Mouse (Mus musculus) cerebellum, postnatal 10 days (tissue): ENCODE measurements around the gene Plch2.

ENCODE experiments used
- DNase-seq, 2 experiments: peaks; one replicate each; pipeline ENCODE4 v3.0.0; 2021; ENCODE audit warnings: mixed read lengths in 2 of 2

Gene Plch2

GRCm38 (mm10) chr4:155056724-155057123, at the start of gene Plch2:
Plch2 (minus strand) TSS chr4:155056784.
- DNase-seq = peak; percentile 58 to 69

GRCm38 (mm10) chr4:155098572-155098971, 42.0 kb upstream of the Plch2 start:
- DNase-seq = no peak

- DNase-seq = peak in 1 of 2 experiments; percentile 28
Observed at GRCm38 (mm10) chr4:155097452-155097851, 40.9 kb upstream of the Plch2 start.

DNA sequence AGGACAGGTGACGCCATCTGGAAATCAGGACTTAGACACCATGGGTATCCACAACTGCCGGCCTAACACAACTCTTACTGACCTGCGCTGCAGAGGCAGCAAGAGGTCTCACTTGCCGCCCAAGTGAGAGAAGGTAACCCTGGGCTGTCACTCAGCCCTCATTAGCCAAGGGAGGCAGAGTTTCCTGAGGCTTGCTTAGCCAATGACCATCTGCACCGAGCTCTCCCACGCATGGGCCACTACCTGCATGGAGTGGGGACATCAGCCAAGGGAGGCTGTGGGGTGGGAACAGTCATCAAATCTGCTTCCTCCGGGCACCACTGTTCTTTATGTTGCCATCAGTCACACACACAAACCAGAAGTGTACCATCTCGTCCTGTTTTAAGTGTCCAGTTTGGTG, 39.4 kb upstream of the Plch2 start:
- DNase-seq = peak; percentile 53 to 70

DNA sequence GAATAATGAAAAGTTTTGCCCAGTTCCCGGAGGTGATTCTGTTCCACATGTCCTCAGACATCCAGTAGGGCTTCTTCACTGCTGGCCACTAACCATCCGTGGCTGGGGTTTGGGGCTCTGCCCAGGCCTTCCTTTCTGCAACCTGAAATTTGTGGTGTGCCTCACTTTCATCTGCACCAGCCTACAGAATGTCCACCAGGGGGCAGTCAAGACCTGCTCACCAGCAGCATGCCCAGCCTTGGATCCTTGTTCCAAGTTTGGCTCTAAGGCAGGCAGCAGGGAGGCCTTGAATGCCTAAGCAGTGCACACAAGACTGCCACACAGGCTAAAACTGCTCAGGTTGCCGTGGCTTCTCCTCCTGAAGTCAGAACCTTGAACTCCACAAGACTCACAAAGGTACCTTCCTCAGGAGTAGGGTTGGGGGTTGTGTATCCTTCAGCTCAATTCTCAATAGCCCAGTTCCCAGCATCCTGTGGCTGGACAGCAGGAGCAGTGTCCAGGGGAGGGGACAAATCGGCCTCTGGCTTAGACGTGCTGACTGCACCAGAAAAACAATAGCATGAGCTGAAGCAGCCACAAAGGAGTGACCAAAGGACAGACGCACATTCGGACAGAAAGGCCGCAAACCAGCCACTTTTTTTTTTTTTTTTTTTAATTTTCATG, 38.8 kb upstream of the Plch2 start:
- DNase-seq = peak; percentile 95 to 97

GRCm38 (mm10) chr4:155094565-155094964, 38.0 kb upstream of the Plch2 start:
- peak; percentile 69 to 72 for DNase-seq

DNA sequence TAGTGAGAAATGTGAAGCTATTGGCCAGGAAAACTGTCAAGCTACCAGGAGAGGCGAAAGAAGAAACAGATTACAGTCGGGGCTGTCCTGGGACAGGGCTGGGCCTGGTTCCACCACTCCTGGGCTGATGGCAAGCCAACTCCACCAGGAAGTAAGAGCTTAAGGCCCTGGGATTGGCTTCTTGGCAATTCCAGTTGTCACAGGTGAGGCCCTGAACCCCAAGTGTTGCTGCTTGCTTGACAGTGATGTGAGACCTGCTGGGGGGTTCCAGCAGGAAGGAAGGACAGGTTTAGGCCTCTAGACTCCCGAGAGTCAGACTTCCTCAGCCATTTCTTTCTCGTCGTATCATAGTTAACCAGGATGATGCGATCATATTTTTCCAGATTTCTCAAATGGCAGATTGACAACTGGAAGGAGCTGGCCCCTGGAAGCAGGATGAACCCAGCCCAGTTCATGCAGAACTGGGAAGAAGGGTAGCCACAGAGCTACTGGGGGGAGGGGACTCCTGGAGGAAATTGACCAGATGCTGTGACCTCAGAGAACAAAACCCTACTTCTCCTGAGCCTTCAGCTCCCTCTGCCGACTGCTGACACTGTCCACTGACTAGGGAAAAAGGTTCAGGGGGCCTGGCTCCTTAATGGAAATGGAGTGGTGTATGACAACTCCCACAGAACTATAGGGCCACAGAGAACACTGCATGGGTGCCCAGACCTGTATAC, 37.0 kb upstream of the Plch2 start:
- no peak for DNase-seq

GRCm38 (mm10) chr4:155092718-155093430, 36.3 kb upstream of the Plch2 start:
- DNase-seq = peak; percentile 73 to 84

GRCm38 (mm10) chr4:155090688-155091449, 34.3 kb upstream of the Plch2 start:
- no peak for DNase-seq

DNA sequence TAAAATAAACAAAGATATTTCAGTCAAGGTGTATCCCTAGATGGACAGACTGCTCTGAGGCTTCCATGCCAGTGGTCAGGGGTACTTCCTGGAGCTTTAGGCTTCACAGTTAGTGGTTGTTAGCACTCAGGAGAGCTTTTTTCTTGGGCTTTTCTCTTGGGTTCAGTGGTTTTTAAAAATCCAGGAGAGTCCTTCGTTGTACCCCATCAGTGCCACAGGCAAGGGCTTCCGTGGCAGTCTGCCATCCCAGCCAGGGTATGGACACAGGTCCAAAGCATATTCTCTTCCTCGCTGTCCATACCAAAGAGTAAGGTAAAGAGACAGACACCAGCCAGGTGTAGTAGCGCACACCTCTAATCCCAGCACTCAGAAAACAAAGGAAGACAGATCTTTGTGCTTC, 33.6 kb upstream of the Plch2 start:
- no peak for DNase-seq

GRCm38 (mm10) chr4:155089241-155089640, 32.7 kb upstream of the Plch2 start:
- DNase-seq = no peak

- peak; percentile 100 for DNase-seq
Observed at GRCm38 (mm10) chr4:155086108-155087024, 29.8 kb upstream of the Plch2 start, which contains the start of the genes Rer1 and Morn1. Rer1 (minus strand) TSS chr4:155086382. Morn1 (plus strand) TSS chr4:155086577.

DNA sequence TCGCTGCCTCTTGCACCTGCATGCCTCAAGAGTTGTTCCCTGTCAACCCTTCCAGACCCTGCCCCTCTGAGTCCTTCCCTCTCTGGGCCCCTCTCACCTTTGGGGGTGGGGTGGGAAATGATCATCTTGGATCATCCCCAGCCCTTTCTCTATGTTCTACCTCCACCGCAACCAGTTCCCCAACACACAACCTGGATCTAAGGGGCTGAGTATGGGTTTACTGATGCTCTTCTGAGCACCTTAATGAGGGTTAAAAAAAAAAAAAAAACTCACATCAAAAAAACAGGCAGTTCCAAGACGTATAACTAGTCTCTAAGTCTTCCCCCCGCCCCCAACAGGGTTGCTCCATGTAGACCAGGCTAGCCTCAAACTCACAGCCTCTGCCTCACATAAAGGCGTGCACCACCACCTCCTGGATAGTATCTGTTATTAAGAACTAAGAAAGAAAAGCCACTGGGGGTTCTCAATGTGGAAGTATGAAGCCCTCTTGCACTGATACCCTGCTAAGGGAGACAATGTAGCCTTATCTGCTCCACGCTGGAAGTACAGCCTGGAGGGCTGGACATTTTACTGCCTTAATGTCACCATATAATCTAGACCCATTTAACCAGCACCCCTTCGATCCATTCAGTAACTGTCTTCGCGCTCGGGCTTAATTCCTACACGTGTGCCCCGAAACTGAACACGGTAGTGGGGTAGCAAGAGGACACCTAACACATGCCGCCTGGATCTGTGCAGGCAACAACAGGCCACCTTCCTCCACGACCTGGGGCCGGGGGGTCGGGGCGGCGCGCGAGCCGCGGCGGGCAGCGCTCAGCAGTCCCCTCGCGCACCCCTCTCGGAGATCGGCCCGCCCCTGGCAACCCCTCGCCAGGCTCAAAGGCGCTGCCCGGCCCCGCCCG, 28.9 kb upstream of the Plch2 start:
- peak in 1 of 2 experiments; percentile 39 for DNase-seq

GRCm38 (mm10) chr4:155084351-155084750, 27.8 kb upstream of the Plch2 start:
- DNase-seq = no peak

- DNase-seq = no peak
Observed at GRCm38 (mm10) chr4:155083553-155083952, 27.0 kb upstream of the Plch2 start.

DNA sequence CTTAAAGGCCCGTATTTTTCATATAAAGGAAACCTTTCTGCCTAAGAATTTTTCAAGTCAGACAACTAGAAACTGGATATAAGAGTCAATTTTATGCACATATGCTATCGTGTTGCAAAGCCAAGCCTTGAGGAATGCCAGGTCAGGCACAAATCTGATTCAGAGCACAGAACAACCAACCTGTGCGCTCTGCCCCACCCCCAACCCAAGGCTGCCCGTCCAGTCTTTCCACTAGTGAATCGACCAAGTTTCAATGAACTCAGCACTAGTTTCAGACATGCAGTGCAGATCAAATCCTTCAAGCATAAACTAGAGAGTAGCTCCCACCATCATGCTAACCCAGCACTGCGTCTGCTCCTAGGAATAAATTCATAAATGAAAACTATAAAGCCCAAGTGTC, 23.1 kb upstream of the Plch2 start:
- no peak for DNase-seq

DNA sequence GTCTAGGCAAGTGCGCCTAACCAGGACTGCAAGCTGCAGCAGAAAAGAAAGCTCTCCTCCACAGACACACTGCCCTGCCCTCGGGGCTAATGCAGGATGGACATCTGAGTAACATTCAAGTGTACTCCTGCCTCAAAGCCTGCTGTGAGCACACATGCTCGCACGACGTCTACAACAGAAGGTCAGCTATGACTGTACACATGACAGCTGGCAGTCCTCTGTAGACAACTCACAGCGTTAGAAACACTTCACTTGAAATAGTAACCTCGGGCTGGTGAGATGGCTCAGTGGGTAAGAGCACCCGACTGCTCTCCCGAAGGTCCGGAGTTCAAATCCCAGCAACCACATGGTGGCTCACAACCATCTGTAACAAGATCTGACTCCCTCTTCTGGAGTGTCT, 22.2 kb upstream of the Plch2 start:
- peak in 1 of 2 experiments; percentile 37 for DNase-seq

DNA sequence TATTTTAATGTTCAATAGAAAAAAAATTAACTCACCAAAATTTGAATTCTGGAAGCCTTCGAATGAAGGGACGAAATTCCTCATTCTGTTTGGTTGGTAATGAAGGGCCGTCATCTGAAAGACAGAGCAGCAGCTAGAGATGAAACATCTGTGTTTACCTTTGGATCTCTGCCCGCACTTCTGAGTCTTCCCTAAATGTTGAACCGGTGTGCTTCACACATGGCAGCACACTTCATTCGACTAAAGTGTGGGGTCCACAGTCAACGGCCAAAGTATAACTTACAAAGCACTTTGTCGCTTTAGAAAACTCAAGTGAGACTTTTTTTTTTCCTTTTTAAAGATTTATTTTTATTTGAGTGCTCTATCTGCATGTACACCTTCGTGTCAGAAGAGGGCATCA, 20.1 kb upstream of the Plch2 start:
- no peak for DNase-seq

- DNase-seq = no peak
Observed at GRCm38 (mm10) chr4:155075813-155076212, 19.2 kb upstream of the Plch2 start.

- no peak for DNase-seq
Observed at GRCm38 (mm10) chr4:155075137-155075536, 18.6 kb upstream of the Plch2 start.

DNA sequence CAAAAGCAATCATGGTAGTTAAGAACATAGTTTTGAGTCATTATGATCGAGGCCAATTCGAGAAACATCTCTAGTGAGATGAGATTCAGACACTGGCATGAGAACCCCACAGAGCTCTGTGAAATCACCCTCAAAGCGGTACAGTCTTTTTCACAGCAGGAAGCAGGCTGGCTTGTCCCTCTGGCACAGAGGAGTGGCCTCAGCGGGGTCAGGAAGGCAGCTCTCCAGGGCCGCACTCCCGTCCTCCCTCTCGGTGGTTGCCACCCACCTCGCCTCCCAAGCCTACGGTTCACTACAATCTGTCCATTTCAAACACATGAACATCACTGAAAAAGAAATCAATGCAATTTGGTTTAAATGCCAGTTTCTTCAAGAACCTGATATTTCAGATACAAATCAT, 17.8 kb upstream of the Plch2 start:
- DNase-seq = peak in 1 of 2 experiments; percentile 35
